Mouse (Mus musculus) E14TG2a.4 (cell line): ENCODE data around the gene Hba-a1.

ENCODE experiments used
- CTCF ChIP-seq: conservative IDR thresholded peaks from 2 replicates; pipeline ENCODE4 v1.5.1; 2014; ENCODE audit warnings: low read length
- NANOG ChIP-seq: IDR thresholded peaks from 2 replicates; pipeline ENCODE4 v1.6.1; 2014; ENCODE audit warnings: borderline replicate concordance, low read length, mixed read lengths
- POU5F1 ChIP-seq: IDR thresholded peaks from 2 replicates; pipeline ENCODE4 v1.6.1; 2014; ENCODE audit warnings: low read length, borderline replicate concordance

DNA sequence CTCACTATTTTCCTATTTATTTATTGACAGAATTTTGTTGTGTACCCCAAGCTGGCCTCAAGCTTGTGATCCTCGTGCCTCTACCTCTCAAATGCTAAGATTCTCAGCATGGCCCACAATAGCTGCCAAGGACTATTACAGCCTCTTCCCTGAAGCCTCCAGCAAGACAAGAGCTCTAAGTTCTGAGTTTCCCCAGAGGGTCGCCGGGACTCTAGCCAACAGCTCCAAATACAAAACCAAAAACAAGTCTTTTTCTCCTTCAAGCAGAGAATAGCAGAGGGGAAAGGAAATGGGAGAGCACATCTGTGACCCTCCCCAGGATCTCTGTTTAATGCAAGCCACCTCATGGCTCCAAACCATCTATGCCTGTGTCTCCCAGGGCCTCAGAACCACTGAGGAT is 39.2 kb upstream of the Hba-a1 start:
- TF ChIP-seq CTCF (no peak), NANOG (no peak), POU5F1 (no peak)
